Mouse (Mus musculus) liver, embryonic 13.5 days (tissue): ENCODE data around the gene Parpbp. TPM values are rescaled to one million over a fixed set of nuclear protein-coding genes. Genes with fewer than 3 reads are reported as not detected.

ENCODE experiments used
- polyA plus RNA-seq: library from polyadenylated mRNA; unstranded; fragments of >200 nt; fragmentation: Nextera tagmentation; extraction: Ambion mirVana; gene quantifications from 2 replicates; pipeline ENCODE4 v1.2.1, GENCODE M21; 2015

Parpbp gene
- polyA plus RNA-seq, 1 experiment from 2014 or later: 13.4 TPM

Other genes starting within 250 kb of the Parpbp start
- 0.17 and 0.77 TPM in 2 replicates for gene Pmch, start 55.9 kb downstream of the Parpbp start, polyA plus RNA-seq
- gene Nup37, start 51 bp upstream of the Parpbp start, polyA plus RNA-seq: 51.5 and 62.0 TPM in 2 replicates
- 33.4 and 33.8 TPM in 2 replicates for gene Washc3, start 54.2 kb upstream of the Parpbp start, polyA plus RNA-seq
- 0.77 and 1.00 TPM in 2 replicates for gene Dram1, start 232.1 kb upstream of the Parpbp start, polyA plus RNA-seq
- 4.0 and 5.3 TPM in 2 replicates for gene Gnptab, start 232.2 kb upstream of the Parpbp start, polyA plus RNA-seq